Mouse (Mus musculus): Measurements from ENCODE around the gene Ppox.

The Ppox gene

DNA sequence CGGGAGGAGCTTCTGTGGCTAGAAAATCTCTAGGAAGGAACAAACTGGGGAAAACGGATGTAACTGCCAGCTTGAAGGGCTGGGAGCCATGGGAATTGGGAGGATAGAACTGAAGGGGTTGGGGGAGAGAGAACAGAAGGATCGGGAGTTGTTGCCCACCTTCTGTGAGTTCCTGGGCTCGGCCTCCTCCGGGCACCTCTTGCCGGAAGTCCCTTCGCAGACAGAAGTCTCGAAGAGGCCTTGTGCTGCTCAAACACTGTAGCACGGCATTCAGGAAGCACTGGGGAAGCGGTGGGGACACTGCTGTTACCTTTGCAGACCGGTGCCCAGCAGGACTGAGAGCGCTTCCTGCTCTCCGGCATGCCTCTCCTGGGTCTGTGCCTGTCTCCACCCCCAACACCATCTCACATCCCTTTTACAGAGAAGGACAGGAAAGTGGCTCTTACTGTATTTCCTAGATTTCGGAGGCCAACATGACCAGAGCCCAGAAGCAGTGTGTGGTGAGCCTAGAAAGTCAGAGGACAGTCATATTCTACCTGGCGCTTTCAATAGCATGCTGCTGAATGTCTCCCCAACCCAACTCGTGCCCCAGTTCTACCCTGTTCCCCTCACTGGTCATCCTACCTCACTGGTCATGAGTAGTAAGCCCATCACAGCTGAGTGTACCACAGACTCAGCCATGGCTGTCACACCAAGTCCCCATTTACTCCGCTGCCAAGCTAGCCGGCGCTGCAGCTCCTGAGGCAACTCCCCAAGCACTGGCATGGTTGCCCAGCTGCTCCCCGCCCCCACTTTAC lies 4.3 kb upstream of the Ppox start:
- DNase-seq (ENCODE audit: low spot score in 2 of 2) = no peak

GRCm38 (mm10) chr1:171284491-171284890 lies 3.5 kb upstream of the Ppox start:
- DNase-seq (ENCODE audit: low spot score in 2 of 2) = no peak

DNA sequence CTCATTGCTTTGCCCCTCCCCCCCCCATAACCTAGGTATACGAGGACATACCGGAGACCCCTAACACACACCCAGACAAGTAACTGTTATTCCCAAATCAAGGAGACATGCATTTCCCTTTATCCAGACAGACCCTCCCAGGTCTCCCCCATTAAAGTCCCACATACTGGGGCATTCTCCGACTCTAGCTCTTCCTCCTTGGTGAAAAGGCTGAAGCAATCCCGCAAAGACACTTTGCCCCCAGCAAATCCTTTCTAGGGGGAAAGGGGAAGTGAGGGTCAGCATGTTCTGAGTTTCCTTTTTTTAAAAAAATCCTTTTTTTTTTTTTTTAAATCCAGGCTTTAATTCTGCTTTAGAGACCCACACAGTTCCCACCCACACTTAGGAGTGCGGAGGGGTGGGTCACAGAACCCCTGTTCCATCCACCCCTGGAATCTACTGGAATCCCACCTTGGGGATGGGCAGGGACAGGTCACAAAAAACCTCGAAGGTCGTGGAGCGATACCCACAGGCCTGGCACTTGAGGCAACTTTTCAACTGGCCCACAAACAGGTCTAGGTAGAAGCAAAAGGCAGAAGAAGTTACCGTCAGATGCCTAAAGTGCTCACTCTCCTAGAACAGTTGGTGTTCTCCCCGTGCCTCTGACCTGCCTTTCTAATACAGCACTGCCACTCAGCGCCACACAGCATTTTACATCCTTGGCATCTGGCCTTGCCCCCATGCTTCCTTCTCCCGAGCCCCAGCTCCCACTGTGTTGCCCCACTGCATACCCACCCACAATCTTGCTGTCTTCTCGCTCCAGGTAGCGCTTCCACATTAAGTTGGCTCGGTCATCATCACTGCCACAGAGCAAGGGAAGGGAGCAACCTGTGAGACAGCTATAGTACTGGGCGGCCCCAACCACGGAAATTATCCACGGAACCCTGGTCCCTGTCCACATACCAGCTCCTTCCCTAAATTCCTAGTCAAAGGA lies 2.5 kb upstream of the Ppox start:
- DNase-seq (ENCODE audit: low spot score in 2 of 2) = peak in 1 of 2 experiments; percentile 1

DNA sequence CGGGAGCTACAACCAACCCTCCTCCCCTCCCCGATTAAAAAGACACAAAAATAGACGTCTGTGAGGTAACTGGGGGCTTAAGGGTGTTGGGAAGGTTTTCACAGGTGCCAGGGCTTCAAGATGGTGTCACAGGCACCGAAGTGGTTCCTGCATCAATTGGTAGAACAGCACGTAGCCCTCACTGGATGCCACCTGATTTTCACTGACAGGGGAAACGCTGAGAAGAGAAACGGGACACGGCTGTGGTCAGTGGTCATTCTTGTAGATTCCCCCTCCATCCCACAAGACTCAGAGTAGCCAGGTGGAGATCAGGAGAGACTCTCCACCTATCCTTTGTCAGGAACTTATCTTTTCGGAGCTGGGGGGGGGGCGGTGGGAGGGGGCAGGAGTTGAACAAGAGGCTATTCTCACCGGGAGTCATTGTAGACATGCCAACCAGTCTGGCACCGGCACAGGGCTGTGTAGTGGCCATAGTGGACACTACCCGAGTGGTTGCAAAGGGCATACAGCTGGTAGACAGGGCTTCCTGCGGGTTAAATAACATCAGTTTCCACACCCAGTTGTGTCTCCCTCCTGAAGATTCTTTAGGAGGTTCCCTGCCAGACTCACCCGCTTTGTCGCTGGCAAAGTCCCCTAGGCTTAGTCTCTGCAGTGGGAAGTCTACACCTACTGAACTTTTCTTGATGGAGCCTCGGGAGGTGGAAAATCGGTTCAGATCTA lies 1.3 kb upstream of the Ppox start:
- DNase-seq (ENCODE audit: low spot score in 2 of 2) = no peak

DNA sequence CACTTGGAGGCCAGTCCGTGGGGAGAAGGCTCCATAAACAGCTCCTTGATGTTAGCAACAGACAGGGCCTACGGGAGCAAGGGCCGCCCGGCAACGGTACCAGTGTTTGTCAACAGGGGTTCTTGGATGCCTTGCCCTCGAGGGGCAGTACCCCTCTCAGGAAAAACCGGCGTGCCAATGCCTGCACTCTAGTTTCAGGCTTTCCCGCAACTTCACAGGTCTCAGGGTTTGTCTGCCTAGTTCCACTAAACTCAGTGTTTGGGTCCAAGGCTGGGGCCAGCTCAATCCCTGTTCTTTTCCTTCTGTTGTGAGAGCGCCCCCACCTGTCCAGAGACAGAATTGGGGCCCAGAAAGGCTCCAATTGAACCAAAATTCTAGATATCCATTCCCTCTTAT lies 540 bp upstream of the Ppox start:
- DNase-seq (ENCODE audit: low spot score in 2 of 2) = peak; percentile 64 to 82

DNA sequence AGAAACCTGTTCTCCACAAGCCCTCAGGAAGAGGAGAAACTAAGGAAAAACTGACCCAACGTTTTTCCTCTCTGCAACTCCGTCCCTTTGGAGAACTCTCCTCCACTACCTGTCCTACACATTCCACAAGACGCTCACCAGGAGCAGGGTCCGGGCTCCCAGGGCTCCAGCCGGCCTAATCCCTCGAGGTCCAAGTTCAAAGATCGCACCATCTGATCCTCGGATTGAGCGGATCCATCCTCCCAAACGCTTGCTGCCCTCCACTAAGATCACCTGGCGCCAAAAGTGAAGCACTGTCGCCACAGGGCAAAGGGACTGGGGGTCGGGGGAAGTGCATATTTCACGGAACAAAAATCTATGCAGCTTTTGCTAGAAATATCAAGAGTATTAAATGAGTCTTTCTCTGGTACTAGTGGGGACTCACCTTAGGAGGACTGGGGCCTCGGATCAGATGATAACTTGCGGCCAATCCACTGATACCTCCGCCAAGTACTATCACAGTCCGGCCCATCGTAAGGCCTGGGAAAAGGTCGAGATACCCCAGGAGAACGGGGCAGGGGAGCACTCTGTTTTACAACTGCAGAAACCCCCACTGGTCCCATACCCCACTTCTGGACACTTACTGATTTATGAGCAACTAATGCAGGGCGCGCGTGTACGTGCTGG lies 603 bp downstream of the Ppox start:
- DNase-seq (ENCODE audit: low spot score in 2 of 2) = no peak

DNA sequence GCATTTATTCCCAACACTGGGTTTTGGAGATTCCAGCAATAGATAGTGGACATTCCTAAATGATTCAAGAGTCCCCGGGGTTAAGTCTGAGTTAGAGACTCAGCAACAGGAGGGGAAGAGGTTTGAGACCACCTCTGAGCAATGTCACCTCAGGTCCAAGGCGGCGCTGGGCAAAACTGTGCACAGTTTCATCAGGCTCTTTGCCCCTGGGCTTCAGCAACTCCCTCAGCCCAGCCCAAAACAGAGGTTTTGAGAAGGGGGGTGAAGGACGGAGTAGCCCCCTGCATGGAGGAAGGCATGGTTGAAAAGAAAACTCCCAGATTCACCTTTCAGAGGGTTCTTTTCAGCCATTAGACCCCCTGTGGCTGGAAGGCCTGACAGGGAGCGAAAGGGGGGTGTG lies 1.3 kb downstream of the Ppox start:
- no peak for DNase-seq (ENCODE audit: low spot score in 2 of 2)

DNA sequence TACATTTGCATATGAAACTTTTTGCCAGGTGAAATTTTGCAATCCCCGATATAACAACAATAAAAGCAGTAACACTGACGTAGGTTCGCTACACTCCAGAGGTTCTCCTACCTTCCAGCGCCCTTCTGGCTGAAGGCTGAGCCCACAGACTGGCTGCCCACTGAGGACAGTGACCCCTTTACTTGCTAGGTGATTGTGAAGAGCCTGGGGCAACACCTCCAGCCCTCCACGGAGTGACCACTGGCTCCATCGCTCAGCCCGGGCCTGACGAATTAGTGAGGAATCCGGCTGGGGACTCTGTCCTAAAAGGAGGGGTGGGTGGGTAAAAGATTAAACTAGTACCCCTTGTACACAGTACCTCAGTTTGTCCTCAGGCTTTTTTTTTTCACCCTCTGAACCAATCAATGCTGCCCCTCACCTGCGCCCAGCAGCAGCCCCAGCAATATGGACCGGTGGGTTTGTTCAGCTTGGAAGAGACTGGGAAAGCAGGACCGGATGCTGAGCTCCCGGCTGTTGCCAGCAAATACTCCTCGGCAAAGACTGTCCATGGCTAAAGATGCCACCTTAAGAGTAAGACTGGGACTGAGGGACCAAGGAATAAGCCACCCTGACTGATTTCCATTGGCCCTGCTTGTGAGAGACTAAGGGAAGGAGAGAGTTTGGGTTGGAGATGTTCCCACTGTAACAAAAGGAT lies 1.8 kb downstream of the Ppox start:
- no peak for DNase-seq (ENCODE audit: low spot score in 2 of 2)

DNA sequence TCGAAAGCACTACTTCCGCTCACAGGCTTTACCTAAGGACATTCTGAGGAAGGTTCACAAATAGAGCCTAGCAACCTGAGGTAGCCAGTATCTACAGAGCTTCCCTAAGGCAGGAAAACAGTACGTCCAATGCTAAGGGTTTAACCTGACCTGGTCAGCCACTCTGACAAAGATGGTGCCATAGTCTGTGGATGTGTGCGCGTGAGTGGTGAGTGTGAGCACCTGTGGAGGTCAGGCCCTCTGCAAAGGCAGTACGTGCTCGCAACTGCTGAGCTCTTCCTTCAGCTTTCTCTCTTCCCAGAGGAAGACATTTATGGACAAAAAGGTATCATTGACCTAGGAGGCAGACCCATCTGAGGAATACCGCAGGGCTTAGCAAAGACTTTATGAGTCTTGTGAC lies 2.5 kb downstream of the Ppox start:
- DNase-seq (ENCODE audit: low spot score in 2 of 2) = no peak

- no peak for DNase-seq (ENCODE audit: low spot score in 2 of 2)
Measured at GRCm38 (mm10) chr1:171277736-171278135, 3.2 kb downstream of the Ppox start.

- no peak for DNase-seq (ENCODE audit: low spot score in 2 of 2)
Measured at GRCm38 (mm10) chr1:171276110-171276748, 4.8 kb downstream of the Ppox start.

DNA sequence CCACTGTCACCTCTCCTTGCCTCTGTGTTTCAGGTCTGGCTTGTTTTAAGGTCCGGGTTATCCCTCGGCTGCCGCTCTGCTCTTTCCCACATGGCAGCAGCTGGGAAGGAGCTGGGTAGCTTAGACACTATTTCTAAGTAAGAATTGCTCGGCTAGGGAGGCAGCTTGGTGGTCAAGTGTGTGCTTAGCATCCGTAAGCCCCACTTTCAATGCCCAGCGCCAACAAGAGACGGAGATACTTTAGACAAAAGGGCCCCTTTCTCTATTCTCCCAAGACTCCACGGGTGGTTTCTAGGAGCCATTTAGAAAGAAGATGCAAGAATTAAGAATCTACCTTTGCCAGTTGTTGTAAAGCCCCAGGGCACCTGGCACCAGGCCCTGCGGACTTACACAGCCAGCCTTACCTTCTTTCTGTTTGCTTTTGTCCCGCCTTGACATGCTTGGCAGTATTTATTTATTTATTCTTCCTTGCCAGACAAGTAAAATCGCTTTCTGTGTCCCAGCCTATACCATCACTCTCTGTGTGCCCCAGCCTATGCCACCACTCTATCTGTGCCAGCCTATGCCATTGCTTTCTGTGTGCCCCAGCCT lies 5.7 kb downstream of the Ppox start:
- DNase-seq (ENCODE audit: low spot score in 2 of 2) = no peak

GRCm38 (mm10) chr1:171274171-171274570 lies 6.8 kb downstream of the Ppox start:
- DNase-seq (ENCODE audit: low spot score in 2 of 2) = no peak

GRCm38 (mm10) chr1:171272086-171272485 lies 8.9 kb downstream of the Ppox start:
- no peak for DNase-seq (ENCODE audit: low spot score in 2 of 2)

DNA sequence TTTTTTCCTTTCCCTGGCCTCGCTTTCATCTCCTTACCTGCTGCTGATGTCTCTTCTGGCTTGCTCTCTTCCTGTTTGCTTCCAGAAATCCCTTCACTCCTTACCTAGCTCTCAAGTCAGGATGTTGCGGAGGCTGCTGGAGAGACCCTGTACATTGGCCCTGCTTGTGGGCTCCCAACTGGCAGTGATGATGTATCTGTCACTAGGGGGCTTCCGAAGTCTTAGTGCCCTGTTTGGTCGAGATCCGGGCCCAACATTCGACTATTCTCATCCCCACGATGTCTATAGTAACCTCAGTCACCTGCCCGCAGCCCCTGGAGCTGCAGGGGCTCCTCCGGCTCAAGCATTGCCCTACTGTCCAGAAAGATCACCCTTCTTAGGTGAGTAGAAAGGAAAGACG lies 9.4 kb downstream of the Ppox start:
- no peak for DNase-seq (ENCODE audit: low spot score in 2 of 2)

GRCm38 (mm10) chr1:171271196-171271595 lies 9.8 kb downstream of the Ppox start:
- no peak for DNase-seq (ENCODE audit: low spot score in 2 of 2)

GRCm38 (mm10) chr1:171270573-171270900 lies 10.4 kb downstream of the Ppox start:
- peak in 1 of 2 experiments; percentile 60 for DNase-seq (ENCODE audit: low spot score in 2 of 2)

DNA sequence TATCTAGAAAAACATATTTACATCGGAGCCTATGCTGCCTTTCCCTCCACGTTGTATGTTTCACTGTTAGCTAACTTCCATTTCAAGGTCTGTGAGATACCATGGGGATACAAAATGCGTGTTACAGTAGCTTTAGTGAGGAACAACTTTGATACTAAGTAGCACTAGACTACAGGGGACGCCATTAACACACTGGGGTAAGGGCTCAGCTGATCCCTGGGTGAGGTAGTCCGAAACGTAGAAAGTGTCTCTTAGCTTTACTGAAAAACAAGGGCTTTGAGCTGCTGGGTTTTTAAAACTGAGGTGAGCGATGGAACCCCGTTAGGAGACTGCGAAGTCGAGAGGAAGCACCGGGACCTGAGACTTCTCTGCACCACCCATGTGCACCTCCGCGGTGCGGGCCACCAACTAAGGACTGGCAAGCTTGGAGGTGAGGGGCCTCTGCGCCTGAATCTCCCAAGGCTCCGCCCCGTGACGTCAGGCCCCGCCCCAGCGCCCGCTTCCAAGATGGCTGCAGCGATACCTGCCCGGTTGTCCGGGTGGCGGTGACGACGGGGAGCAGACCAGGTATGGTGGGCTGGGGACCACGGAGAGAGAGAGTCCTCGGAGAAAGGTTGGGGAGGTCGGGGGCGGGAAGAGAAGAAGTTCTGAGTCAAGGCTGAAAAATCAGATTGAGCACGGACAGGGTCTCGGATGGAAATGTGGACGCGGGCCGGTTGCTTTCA lies 11.0 kb downstream of the Ppox start, which contains the start of gene B4galt3:
B4galt3 (plus strand) TSS at position 481 of the 725 bp plus-strand sequence.
- peak; percentile 96 for DNase-seq (ENCODE audit: low spot score in 2 of 2)

- DNase-seq (ENCODE audit: low spot score in 2 of 2) = no peak
Measured at GRCm38 (mm10) chr1:171268341-171268740, 12.6 kb downstream of the Ppox start.

Data from spleen, postnatal 36 days (tissue).